Mouse (Mus musculus) cortical plate, adult 2 months (tissue): ENCODE data around the gene Ccdc7a.

Source experiments
- CTCF ChIP-seq: fragments of 200-500 bp; IDR thresholded peaks from 2 replicates; pipeline ENCODE4 v1.5.1; 2011; ENCODE audit warnings: mild to moderate bottlenecking, control low read depth, low read length; ENCODE audit not compliant: insufficient read depth; ENCODE audit errors: extremely low read depth
- POLR2A ChIP-seq: fragments of 200-500 bp; IDR thresholded peaks from 2 replicates; pipeline ENCODE4 v1.6.1; 2011; ENCODE audit warnings: mild to moderate bottlenecking, low read length, control low read depth; ENCODE audit not compliant: insufficient read depth; ENCODE audit errors: extremely low read depth

DNA sequence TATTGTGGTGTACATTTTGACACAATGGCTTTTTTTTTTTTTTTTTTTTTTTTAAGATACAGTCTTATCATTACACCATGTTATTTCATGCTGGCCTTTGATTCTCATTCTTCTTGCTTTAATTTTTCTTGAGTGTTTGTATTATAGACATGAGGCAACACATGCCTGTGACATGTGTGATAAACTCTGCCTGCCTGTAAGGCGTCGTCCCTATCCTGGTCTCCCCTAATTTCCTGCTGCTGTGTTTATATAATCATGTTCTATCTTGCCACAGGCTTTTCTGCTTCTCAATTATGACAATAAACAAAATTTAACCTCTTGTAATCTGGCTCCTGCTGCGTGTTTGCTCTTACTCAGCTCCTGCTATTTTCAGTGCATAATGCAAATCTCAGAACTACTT, 367.4 kb downstream of the Ccdc7a start:
- no peak for TF ChIP-seq CTCF
- no peak for TF ChIP-seq POLR2A
